Mouse (Mus musculus): ENCODE measurements around the gene Cers2. TPM values are rescaled to one million over a fixed set of nuclear protein-coding genes. Genes with fewer than 3 reads are reported as not detected.

Cers2 gene
- total RNA-seq, 2 experiments from 2014 or later, result 14.7 to 22.1 TPM

DNA sequence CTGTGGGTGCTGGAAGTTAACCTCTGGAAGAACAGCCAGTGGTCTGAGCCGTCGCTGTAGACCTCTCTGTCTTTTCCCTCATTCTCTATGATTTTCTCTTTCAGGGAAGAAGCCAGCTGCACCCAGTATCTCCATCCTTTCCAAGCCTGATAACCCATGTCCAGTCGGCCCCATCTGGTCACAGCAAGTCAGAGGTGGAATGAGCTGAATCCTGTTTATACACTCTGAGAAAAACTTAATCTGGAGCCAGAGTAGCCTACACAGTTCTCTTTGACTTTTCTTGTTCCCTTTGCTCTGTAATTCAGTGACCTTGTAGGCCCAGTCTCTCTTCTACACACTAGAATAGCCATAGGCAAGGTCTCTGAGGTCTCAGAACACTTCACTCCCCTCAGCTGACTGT is 27.1 kb upstream of the Cers2 start:
- no peak for DNase-seq (ENCODE audit: low spot score)

GRCm38 (mm10) chr3:95289419-95289818 is 25.2 kb upstream of the Cers2 start:
- DNase-seq (ENCODE audit: low spot score), result no peak

GRCm38 (mm10) chr3:95290156-95290555 is 24.4 kb upstream of the Cers2 start:
- no peak for DNase-seq (ENCODE audit: low spot score)

DNA sequence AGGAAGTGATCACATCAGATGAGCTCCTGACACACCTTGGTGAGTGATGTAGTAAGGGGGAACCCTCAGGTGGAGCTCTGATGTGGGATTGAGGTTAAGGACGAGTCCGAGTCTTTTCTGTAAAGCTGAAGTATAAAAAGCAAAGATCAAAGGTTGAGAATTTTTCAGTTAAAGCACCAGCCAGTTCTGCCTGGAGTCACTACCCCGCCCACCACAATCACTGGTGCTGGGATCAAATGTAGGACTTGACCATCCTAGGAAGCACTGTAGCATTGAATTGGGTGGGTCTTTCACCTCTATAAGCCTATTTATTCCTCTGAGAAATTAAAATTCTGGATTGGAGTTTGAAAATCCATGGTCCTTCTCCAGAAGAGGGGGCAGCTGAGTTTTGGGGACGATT is 23.6 kb upstream of the Cers2 start:
- DNase-seq (ENCODE audit: low spot score), result no peak

DNA sequence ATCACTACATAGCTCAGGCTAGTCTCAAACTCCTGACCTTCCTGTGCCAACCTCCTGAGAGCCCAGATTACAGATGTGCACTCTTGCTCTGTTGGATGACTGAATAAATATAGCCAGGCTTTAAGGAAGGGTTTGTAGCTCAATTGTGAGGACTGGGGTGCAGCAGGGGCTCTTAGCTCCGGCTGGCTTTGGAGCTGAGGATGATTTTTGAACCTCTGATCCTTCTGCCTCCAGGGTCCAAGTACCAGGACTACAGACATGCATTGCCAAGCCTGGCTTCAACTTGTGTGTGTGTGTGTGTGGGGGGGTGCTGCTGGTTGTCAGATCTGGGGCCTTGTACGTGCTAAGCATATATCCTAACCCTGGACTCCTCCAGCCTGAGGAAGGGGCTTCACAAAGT is 21.7 kb upstream of the Cers2 start:
- DNase-seq (ENCODE audit: low spot score), result no peak

- no peak for DNase-seq (ENCODE audit: low spot score)
Measured at GRCm38 (mm10) chr3:95293537-95293936, 21.1 kb upstream of the Cers2 start.

DNA sequence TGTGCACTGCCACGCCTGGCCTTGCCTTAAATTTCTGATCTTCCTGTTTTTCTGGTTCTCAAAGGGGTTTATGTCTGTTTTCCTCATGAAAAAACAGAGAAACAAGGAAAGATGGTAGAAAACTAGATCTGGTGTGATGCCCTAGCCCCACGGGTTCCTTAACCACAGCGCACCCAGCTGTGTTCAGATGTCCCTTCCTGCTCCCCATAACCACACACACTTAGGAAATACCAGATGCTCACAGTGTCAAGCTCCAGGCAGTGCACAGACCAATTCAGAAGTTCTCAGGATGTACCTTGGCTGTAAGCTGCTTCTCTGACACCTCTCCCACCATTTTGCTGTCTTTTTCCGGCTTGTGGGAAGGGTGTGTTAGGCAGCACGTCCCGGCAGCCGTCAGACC is 20.3 kb upstream of the Cers2 start:
- DNase-seq (ENCODE audit: low spot score), result no peak

GRCm38 (mm10) chr3:95294718-95295117 is 19.9 kb upstream of the Cers2 start:
- no peak for DNase-seq (ENCODE audit: low spot score)

DNA sequence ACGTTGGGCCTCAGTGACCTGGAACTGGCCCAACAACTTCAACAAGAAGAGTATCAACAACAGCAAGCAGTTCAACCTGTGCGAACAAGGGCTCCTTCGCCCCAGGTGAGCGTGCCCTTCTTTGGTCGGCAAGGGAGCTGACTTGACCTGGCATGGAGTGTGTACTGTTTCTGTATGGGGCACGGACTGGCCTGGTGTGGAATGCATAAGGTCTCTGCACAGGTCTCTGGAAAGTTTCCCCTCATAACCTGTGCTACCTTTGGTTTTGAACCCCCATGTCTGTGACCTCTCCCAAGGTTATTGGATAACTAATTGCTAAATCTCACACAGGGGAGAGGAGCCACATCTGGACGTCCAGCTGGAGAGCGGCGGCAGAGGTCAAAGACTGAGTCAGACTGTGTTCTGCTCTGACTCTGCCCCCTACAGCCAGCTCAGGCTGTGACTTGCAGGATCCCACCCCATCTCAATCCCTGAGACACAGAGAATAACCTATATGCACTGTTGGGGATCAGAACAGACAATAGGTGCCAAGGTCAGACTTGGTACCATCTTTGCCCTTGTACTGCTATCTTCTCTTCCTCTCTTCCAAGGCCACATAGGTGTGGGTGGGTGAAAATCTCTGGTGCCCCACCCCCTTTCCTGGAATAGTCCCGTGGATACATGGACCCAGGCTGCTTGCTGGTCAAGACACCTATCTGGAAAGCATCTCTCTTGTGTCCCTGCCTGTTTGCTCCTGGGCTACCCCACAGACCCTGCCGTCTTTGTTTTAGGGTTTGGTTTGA is 19.1 kb upstream of the Cers2 start:
- no peak for DNase-seq (ENCODE audit: low spot score)

DNA sequence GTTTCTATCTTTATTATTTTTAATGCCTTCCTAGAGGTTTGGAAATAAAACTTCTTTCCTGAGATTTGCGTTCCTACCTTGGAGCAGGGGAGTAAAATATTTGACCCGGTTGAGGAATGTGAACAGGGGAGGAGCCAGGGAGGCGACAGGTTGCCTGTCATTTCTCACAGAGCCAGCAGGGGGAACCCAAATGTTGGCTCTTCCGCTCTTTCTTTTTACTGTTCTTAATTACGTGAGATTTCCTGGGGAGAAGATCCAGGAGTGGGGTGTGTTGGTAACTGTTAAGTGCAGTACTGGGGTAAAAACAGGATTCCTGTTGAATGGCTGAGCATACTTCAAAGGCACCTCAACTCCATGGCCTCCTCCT is 18.5 kb upstream of the Cers2 start:
- peak; percentile 46 for DNase-seq (ENCODE audit: low spot score)

GRCm38 (mm10) chr3:95298018-95298417 is 16.6 kb upstream of the Cers2 start:
- no peak for DNase-seq (ENCODE audit: low spot score)

GRCm38 (mm10) chr3:95301204-95301796 is 13.3 kb upstream of the Cers2 start:
- DNase-seq (ENCODE audit: low spot score), result no peak

GRCm38 (mm10) chr3:95306244-95306643 is 8.3 kb upstream of the Cers2 start:
- no peak for DNase-seq (ENCODE audit: low spot score)

- DNase-seq (ENCODE audit: low spot score), result no peak
Measured at GRCm38 (mm10) chr3:95307100-95307499, 7.5 kb upstream of the Cers2 start, which contains the start of gene Anxa9. Gene Anxa9 (minus strand): TSS chr3:95307176.

GRCm38 (mm10) chr3:95310496-95310895 is 4.1 kb upstream of the Cers2 start:
- DNase-seq (ENCODE audit: low spot score), result no peak

- DNase-seq (ENCODE audit: low spot score), result peak; percentile 76
Measured at GRCm38 (mm10) chr3:95310968-95311882, 3.4 kb upstream of the Cers2 start.

DNA sequence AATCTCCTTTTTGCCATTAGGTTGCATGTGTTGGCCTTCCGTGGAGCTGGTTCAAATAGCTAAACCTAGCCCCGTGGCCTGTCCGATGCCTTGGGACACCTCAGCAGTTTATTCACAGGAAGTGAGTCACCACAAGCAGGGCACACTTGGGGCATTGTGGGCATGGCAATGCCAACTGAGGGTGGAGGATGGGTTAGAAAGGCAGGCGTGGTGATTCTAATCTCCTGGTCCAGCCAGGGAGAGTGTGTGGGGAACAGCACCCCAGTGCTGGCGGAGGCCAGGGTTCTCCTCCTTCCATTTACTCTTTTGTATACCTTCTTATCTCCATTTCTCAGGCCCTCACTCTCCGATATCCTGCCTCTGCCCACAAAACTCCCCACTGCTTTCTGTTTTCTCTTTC is 2.0 kb upstream of the Cers2 start:
- DNase-seq (ENCODE audit: low spot score), result peak; percentile 52

DNA sequence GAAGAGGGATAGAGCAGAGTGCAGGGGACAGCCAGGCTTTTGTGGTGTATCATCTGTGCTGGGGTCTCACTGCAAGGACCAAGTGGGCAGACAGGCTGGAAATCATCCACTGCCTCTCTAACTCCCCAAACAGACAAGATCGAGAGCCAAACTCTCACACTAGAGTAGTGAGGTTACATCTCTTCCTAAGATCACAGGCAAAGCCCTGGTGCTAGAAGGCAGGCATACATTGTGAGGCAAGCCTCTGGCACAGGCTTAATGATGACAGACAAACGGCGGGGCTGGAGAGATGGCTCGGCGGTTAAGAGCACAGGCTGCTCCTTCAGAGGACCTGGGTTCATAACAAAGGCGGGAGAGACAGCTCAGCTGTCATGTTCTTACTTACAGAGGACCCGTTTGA is 1.1 kb upstream of the Cers2 start:
- no peak for DNase-seq (ENCODE audit: low spot score)

DNA sequence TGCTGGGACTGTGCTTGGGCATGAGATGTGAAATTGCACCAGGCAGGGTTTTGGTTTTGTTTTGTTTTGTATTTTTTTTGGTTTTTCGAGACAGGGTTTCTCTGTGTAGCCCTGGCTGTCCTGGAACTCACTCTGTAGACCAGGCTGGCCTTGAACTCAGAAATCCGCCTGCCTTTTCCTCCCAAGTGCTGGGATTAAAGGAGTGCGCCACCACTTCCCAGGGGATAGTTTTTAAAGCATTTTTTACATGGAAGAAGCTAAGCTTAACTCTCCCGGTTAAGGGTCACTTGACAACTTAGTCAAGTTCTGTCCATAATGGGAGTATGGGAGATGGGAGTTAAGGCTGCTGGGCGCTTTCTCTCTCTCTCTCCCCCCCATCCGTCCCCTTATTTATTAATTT is 516 bp upstream of the Cers2 start:
- no peak for DNase-seq (ENCODE audit: low spot score)

DNA sequence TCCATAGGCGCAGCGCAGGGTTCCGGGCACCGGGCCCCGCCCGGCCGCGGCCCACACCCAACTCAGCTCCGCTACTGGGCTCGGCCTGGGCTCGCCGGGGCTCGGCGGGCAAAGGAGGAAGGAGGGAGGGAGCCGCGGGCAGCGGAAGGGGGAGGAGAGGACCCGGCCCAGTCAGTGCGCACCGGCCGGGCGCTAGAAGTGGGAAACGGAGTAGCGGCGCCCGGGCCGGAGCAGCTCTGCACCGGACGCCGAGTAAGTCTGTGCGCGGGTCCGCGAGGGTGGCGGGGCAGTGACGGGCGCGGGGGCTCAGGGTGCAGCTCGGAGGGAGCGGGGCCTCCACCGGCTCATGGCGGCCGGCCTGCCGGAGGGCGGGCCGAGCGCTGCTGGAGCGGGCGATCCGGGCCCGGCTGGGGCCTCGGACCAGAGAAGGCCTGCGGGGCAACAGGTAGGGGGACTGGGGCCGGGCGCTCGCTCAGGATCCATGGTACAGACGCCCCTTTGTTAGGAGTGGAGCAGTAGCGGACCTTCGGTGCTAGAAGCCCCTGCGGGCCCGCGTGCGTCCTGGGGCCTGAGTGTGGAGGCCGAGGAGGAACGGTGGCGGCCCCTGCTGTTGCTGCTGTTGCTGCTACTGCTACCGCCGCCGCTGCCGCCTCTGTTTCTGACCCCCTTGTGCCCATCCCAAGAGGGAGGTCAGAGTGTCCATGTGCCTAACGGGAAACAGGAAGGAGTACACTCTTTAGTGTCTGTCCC is 678 bp downstream of the Cers2 start:
- peak; percentile 91 for DNase-seq (ENCODE audit: low spot score)

- no peak for DNase-seq (ENCODE audit: low spot score)
Measured at GRCm38 (mm10) chr3:95315844-95316550, 1.4 kb downstream of the Cers2 start.
